Mouse (Mus musculus): ENCODE measurements around the gene Rtn4. TPM values are rescaled to one million over a fixed set of nuclear protein-coding genes. Genes with fewer than 3 reads are reported as not detected.
A peak's percentile ranks its signal among the peaks of the same experiment; 100 is the strongest.

Gene Rtn4
- polyA plus RNA-seq, 1 experiment from 2014 or later, result 63.7 TPM

DNA sequence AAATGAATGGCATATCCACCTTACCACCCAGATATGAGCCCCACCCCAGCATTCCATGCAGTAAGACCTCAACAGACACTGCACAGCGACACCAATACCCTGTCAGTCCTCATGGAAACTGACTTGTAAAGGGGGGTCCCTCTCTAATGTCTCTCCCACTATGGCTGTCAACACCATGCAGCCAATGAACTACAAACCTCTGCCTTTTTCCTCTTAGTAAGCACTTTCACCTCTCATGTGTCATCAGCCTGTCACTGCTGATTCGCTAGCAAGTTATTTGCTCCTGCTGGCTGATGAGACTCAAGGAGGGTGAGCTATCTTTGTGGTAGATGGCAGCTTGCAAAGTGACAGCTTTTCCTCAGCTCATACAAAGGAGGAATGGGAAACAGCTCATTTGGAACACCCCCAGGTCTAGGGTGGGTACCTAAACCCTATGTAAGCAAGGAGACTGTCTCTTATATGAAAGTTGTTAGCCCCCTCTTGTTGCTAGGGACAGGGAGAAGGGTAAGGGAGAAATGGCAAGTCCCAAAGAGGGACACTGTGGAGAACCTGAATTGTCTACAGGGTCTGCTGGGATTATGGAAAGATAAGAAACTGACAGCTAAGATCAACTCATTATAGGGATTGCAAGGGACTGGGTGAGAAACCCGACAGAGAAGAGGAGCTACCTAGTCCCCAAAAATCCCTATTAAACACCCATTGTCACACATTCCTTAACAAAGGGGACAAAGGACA is 78.1 kb downstream of the Rtn4 start:
- no peak overlapping the region for H3K4me2 ChIP-seq
- WGBS, result 63% methylated on average over 3 of the region's 3 CpGs
- no peak for ATAC-seq (ENCODE audit: insufficient read depth, low FRiP score, low read depth)
- H3K9ac ChIP-seq, result no peak overlapping the region
- H3K27me3 ChIP-seq (replicated peaks), result no peaks in the 10 kb centered on the region
- no peaks in the 10 kb centered on the region for H3K4me1 ChIP-seq
- no peak overlapping the region for H3K4me3 ChIP-seq (replicated peaks)
- H3K27ac ChIP-seq, result no peak overlapping the region
- no peaks in the 10 kb centered on the region for H3K9me3 ChIP-seq
- H3K36me3 ChIP-seq, result no peaks in the 10 kb centered on the region

DNA sequence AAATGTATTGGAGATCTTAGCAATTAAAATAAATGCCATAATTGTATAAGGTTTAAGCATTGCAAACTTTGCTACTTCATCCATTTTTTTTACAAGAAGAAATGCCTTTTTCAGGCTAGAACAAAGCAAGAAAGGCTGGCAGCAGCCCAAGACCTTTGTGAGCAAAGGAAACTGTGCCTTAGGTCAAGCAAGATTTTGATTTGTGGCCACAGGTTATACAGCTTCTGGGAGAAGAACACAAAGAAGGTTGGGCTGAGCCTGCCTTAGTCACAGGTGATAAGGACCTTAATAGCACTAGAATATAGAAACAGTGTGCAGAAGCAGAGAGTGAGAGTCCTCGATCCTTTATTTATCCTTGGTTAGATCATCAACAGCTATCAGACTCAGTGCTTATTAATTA is 79.5 kb downstream of the Rtn4 start:
- ATAC-seq (ENCODE audit: insufficient read depth, low FRiP score, low read depth), result peak; percentile 80
- H3K27ac ChIP-seq, result no peak overlapping the region
- WGBS, result 58% methylated on average over 1 of the region's 1 CpGs
- H3K36me3 ChIP-seq, result no peaks in the 10 kb centered on the region
- H3K4me3 ChIP-seq (replicated peaks), result no peak overlapping the region
- no peaks in the 10 kb centered on the region for H3K27me3 ChIP-seq (replicated peaks)
- H3K4me1 ChIP-seq, result no peaks in the 10 kb centered on the region
- no peak overlapping the region for H3K4me2 ChIP-seq
- H3K9me3 ChIP-seq, result no peaks in the 10 kb centered on the region
- H3K9ac ChIP-seq, result no peak overlapping the region

DNA sequence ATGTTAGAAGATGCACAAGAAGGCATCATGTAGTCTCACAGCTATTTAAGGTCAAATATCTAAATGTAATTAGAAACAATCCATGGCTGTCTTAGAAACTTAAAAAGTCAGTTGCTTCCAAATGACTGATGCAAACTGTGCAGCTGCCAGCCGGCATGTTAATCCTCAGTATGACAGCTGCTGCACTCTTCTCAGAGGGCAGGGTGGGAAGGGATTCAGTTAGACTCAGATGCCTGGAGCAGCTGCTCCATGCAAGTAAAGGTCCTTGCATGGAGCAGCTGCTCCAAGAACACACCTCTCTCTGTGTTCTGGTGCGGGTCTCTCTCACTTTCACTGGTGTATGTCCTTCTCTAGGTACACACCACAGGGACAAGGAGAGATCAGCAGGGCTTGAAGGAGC is 81.5 kb downstream of the Rtn4 start:
- Histone ChIP-seq H3K4me2 (no peak overlapping the region), H3K4me3 (replicated peaks) (no peak overlapping the region), H3K4me1 (no peaks in the 10 kb centered on the region), H3K27ac (no peak overlapping the region), H3K9ac (no peak overlapping the region), H3K36me3 (no peaks in the 10 kb centered on the region), H3K9me3 (no peaks in the 10 kb centered on the region), H3K27me3 (replicated peaks) (no peaks in the 10 kb centered on the region)
- WGBS, result 27% methylated on average over 2 of the region's 2 CpGs
- ATAC-seq (ENCODE audit: insufficient read depth, low FRiP score, low read depth), result no peak

DNA sequence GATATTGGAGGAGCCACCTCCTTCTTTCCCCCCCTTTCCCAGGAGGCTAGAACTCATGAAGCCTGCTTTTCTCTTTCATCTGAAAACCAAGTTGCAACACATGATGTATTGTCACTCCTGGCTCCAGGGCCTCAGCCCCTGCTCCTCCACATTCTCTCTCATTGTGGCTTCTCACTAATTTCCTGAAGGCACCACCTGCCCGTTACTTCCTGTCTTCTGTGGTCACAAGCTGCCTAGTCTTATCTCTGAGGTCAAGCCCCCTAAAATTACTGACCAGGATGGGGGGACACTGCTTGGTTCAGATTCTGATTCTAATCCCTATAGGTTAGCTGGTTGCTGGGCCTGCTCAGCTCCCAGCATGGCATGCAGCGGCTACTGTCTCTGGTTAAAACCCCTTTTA is 82.0 kb downstream of the Rtn4 start:
- Histone ChIP-seq H3K4me1 (no peaks in the 10 kb centered on the region), H3K4me3 (replicated peaks) (no peak overlapping the region), H3K9me3 (no peaks in the 10 kb centered on the region), H3K27ac (no peak overlapping the region), H3K36me3 (no peaks in the 10 kb centered on the region), H3K9ac (no peak overlapping the region), H3K4me2 (no peak overlapping the region), H3K27me3 (replicated peaks) (no peaks in the 10 kb centered on the region)
- ATAC-seq (ENCODE audit: insufficient read depth, low FRiP score, low read depth), result no peak
- 61% methylated on average over 2 of the region's 2 CpGs for WGBS

DNA sequence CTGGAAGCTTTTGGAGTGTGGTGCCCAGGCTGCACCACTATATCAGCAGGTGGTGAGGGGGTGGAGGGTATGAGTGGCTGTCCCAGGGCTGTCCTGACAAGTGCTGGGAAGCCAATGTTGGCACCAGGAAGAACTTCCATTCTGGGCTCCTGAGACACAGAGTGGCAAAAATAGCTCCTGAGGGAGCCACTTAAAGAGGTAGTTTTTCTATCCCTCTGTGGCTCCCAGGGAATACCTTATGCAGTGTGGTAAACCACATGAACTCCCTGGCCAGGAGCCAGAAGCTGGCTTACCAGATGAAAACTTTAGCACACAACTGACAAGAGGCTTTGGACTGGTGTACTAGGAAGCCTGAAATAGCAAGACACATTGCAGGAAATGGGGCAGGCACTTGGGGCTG is 85.2 kb downstream of the Rtn4 start:
- Histone ChIP-seq H3K36me3 (no peaks in the 10 kb centered on the region), H3K4me2 (no peak overlapping the region), H3K9ac (no peak overlapping the region), H3K27ac (no peak overlapping the region), H3K27me3 (replicated peaks) (no peaks in the 10 kb centered on the region), H3K4me1 (no peaks in the 10 kb centered on the region), H3K4me3 (replicated peaks) (no peak overlapping the region), H3K9me3 (no peaks in the 10 kb centered on the region)
- no peak for ATAC-seq (ENCODE audit: insufficient read depth, low FRiP score, low read depth)

DNA sequence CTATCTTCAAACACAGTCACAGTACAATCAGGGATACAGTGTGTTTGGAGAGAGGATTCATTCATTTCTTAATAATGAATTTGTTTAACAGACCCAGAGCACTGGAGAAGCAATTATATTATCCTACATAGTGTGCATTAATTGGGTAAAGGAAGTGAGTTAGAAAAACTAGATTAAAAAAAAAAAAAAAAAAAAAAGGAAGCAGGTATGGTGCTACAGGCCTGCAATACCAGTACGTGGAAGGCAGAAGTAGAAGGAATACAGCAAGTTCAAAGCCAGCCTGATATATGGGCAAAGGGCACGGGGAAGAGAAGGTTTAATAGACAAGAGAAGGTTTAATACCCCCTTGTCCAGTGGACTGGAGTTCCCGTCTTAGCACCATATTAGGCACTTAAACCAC is 86.2 kb downstream of the Rtn4 start:
- Histone ChIP-seq H3K9ac (no peak overlapping the region), H3K36me3 (no peaks in the 10 kb centered on the region), H3K4me1 (no peaks in the 10 kb centered on the region), H3K4me2 (no peak overlapping the region), H3K27me3 (replicated peaks) (no peaks in the 10 kb centered on the region), H3K4me3 (replicated peaks) (no peak overlapping the region), H3K27ac (no peak overlapping the region), H3K9me3 (no peaks in the 10 kb centered on the region)
- ATAC-seq (ENCODE audit: insufficient read depth, low FRiP score, low read depth), result no peak
- WGBS, result 71% methylated on average over 3 of the region's 3 CpGs

DNA sequence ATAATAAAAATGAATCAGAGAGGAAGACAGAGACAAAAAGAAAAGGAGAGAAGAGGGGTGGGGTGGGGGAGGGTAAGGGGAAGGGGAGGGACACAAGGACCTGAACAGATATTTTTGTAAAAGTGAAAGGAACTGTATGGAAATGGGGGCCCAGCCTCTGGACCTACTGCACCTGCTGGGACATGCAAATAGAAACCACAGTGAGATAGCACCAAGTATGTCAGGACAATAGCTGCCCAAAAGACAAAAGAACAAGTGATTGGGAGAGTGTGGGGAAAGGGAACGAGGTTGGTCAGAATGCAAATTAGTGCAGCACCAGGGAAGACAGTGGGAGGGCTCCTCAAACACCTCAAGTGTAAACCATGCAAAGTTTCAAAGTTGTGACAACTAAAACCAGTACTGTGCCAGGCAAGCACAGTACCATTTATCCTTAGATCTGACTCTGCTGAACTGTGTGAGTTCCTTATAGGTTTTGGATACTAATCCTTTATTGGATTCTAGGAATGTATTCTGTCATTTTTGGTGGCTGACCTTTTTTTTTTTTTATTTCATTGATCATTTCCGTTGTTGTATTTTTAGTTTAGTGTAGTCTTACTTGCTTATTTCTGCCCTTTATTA is 86.8 kb downstream of the Rtn4 start:
- no peak overlapping the region for H3K4me3 ChIP-seq (replicated peaks)
- H3K27me3 ChIP-seq (replicated peaks), result no peaks in the 10 kb centered on the region
- H3K4me1 ChIP-seq, result no peaks in the 10 kb centered on the region
- H3K4me2 ChIP-seq, result no peak overlapping the region
- no peaks in the 10 kb centered on the region for H3K9me3 ChIP-seq
- ATAC-seq (ENCODE audit: insufficient read depth, low FRiP score, low read depth), result no peak
- 57% methylated on average over 2 of the region's 2 CpGs for WGBS
- H3K9ac ChIP-seq, result no peak overlapping the region
- no peaks in the 10 kb centered on the region for H3K36me3 ChIP-seq
- H3K27ac ChIP-seq, result no peak overlapping the region

DNA sequence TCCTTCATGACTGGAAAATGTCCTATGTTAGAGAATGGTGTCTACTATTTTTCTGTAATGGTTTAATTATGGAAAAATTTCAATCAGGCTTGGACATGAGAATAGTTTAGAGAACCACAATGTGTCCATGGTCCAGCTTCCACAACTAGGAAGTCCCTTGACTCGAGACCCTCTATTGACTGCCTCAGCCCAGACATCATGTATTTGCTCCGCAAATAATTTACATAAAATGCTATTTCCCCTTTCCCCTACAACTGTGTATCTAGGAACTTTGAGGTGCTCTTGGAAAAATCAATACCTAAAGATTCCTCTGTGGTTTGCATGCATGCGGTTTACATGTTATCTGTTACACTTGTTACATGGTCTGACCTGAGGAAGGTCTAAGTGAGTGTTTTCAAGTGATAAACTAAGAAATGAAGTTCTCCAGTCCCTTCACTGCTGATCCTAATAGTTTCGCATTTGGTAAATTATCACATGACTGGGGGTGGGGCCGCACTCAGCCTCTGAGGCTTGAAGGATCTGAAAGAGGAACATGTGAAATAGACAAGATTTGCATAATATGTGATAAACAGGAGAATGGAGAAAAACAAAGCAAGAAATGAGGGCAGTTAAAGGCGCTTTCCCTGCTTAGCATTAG is 94.0 kb downstream of the Rtn4 start:
- Histone ChIP-seq H3K9ac (no peak overlapping the region), H3K27me3 (replicated peaks) (no peaks in the 10 kb centered on the region), H3K27ac (no peak overlapping the region), H3K4me1 (no peaks in the 10 kb centered on the region), H3K36me3 (no peaks in the 10 kb centered on the region), H3K4me3 (replicated peaks) (no peak overlapping the region), H3K4me2 (no peak overlapping the region), H3K9me3 (no peaks in the 10 kb centered on the region)
- ATAC-seq (ENCODE audit: insufficient read depth, low FRiP score, low read depth), result no peak
- 75% methylated on average over 6 of the region's 6 CpGs for WGBS

DNA sequence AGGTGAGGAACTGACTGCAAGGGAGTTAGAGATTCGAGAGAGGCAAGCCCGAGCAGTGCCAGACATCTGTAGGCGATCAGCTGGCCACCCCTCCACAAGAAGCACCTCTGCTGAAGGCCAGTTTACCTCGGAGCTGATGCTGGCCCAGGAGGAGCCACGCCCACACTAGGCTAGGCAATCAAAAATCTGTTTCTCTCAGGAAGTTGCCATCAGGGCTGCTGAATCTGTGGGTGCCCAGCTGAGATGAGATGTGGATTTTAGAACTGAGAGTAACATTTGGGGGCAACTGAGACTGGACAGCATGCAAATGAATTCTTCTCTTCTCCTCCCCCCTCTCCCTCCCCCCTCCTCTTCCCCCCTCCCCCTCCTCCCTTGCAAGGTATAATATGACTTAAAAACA is 94.7 kb downstream of the Rtn4 start:
- H3K27ac ChIP-seq, result no peak overlapping the region
- no peaks in the 10 kb centered on the region for H3K9me3 ChIP-seq
- H3K36me3 ChIP-seq, result no peaks in the 10 kb centered on the region
- no peak overlapping the region for H3K4me3 ChIP-seq (replicated peaks)
- no peak overlapping the region for H3K9ac ChIP-seq
- H3K4me2 ChIP-seq, result no peak overlapping the region
- no peaks in the 10 kb centered on the region for H3K4me1 ChIP-seq
- 14% methylated on average over 5 of the region's 5 CpGs for WGBS
- no peak for ATAC-seq (ENCODE audit: insufficient read depth, low FRiP score, low read depth)
- no peaks in the 10 kb centered on the region for H3K27me3 ChIP-seq (replicated peaks)

DNA sequence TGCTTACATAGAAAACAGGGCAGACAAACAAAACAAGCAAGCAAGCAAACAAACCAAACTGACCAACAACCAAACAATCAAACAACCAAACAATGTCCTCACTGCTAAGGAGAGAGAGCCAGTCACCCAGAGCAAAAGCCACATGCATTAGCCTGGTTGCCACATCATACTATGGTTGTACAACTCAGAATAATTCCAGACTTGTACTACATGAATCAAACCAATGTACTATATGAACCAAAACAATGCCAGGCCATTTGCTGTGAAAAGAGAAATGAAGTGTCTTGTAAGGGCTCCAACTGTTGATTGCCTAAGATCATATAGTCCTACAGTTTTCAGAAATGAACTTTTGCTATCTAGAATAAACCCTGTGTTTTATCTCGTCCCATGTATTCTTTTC is 95.8 kb downstream of the Rtn4 start:
- Histone ChIP-seq H3K4me3 (replicated peaks) (no peak overlapping the region), H3K4me2 (no peak overlapping the region), H3K36me3 (no peaks in the 10 kb centered on the region), H3K4me1 (no peaks in the 10 kb centered on the region), H3K27me3 (replicated peaks) (no peaks in the 10 kb centered on the region), H3K9me3 (no peaks in the 10 kb centered on the region), H3K9ac (no peak overlapping the region), H3K27ac (no peak overlapping the region)
- no peak for ATAC-seq (ENCODE audit: insufficient read depth, low FRiP score, low read depth)
- 53% methylated on average over 1 of the region's 1 CpGs for WGBS

DNA sequence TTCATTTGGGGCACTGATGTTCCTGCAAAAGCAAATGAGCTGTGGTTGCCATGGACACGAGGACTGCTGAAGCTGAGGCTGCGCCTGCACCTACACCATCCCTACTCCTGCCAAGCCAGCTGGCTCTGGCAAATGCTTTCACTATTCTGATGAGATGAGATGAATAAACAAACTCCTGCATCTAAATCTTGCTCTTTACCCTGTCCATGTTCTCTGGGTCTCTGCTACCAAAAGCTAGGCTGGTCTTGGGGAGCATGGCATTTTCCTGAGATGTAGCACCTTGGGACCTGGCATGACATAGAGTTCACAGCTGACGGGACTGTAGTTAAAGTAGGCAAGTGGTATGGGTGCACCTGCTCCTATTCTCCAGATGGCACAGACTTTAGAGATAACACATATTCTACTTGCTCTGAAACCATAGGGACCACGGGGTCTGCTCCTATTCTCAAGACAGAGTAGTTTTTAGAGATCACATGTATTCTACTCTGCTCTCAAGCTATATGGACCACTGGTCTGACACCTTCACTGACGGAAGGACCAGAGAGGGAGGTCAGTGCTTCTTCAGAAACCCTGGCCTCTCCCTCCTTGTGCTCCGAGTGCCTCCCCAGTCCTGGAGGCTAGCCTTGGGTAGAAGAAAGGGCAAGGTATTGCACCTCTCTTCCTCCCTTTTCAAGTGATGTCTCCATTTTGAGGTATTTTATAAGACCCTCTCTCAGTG is 96.3 kb downstream of the Rtn4 start:
- WGBS, result 78% methylated on average over 6 of the region's 6 CpGs
- no peak for ATAC-seq (ENCODE audit: insufficient read depth, low FRiP score, low read depth)
- Histone ChIP-seq H3K27me3 (replicated peaks) (no peaks in the 10 kb centered on the region), H3K4me1 (no peaks in the 10 kb centered on the region), H3K9me3 (no peaks in the 10 kb centered on the region), H3K27ac (no peak overlapping the region), H3K4me2 (no peak overlapping the region), H3K36me3 (no peaks in the 10 kb centered on the region), H3K9ac (no peak overlapping the region), H3K4me3 (replicated peaks) (no peak overlapping the region)

DNA sequence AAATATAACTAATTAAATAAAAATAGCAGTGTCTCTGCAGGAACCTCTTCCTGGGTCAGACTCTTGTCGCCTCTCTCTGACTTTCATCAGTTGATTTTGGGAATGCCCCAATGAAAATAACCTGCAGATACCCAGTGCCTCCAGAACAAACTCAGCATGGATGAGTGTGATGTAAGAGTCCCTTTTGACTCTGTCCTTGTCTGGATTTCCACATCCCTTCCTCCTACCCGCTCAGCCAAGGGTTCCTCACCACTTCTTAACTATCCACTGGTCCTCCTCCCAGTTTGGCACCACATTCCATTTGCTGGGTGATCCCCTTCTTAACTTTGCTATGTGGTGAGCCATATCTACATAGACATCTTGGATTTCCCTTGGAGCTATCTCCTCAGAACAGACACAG is 98.0 kb downstream of the Rtn4 start:
- Histone ChIP-seq H3K27ac (no peak overlapping the region), H3K36me3 (no peaks in the 10 kb centered on the region), H3K4me3 (replicated peaks) (no peak overlapping the region), H3K27me3 (replicated peaks) (no peaks in the 10 kb centered on the region), H3K4me2 (no peak overlapping the region), H3K4me1 (no peaks in the 10 kb centered on the region), H3K9ac (no peak overlapping the region), H3K9me3 (no peaks in the 10 kb centered on the region)
- 86% methylated on average over 2 of the region's 2 CpGs for WGBS
- no peak for ATAC-seq (ENCODE audit: insufficient read depth, low FRiP score, low read depth)
